Mouse (Mus musculus) urinary bladder, postnatal 0 days (tissue): ENCODE data around the gene Galnt13. TPM values are rescaled to one million over a fixed set of nuclear protein-coding genes. Genes with fewer than 3 reads are reported as not detected.

Source experiments
- polyA plus RNA-seq: library from polyadenylated mRNA; unstranded; fragments of >200 nt; fragmentation: Nextera tagmentation; extraction: Ambion mirVana; gene quantifications from 2 replicates; pipeline ENCODE4 v1.2.1, GENCODE M21; 2015

Gene Galnt13
- polyA plus RNA-seq: not detected in 2 replicates

GRCm38 (mm10) chr2:54435937-54436735, at the start of gene Galnt13:
Gene Galnt13 (plus strand): TSS chr2:54436317.

